Mouse (Mus musculus) MEL (cell line): ENCODE measurements around the gene Apol7a. TPM values are rescaled to one million over a fixed set of nuclear protein-coding genes. Genes with fewer than 3 reads are reported as not detected.

ENCODE experiments used
- DNase-seq: peaks from one replicate; pipeline ENCODE4 v3.0.0; 2011; ENCODE audit warnings: low read depth, low spot score
- H3K27ac ChIP-seq: 2 replicates; pipeline ENCODE4 v1.5.1; 2012; ENCODE audit warnings: low read depth, mild to moderate bottlenecking, control low read depth, low read length, moderate library complexity; ENCODE audit not compliant: control insufficient read depth
- H3K27me3 ChIP-seq, 2 experiments: fragments of 150-350 bp in 1 of 2; sonication (generic) in 1 of 2; 2 replicates each; pipeline ENCODE4 v1.6.1; 2012; ENCODE audit warnings: low read length in 2 of 2, mild to moderate bottlenecking in 2 of 2, improper control_type of control experiment in 1 of 2, moderate library complexity in 1 of 2; ENCODE audit not compliant: insufficient read depth in 2 of 2, control insufficient read depth in 1 of 2
- H3K36me3 ChIP-seq, 2 experiments: 2 replicates each; pipeline ENCODE4 v1.6.1; 2012 to 2014; ENCODE audit warnings: low read length in 2 of 2, improper control_type of control experiment in 1 of 2, inconsistent platforms in 1 of 2, mild to moderate bottlenecking in 1 of 2; ENCODE audit not compliant: insufficient read depth in 2 of 2, control insufficient read depth in 1 of 2
- H3K4me1 ChIP-seq, 2 experiments: fragments of 150-350 bp in 1 of 2; sonication (generic) in 1 of 2; 2 replicates each; pipeline ENCODE4 v1.6.1; 2012; ENCODE audit warnings: low read length in 2 of 2, improper control_type of control experiment in 1 of 2, mild to moderate bottlenecking in 1 of 2; ENCODE audit not compliant: insufficient read depth in 2 of 2, control insufficient read depth in 1 of 2
- H3K4me3 ChIP-seq, 2 experiments: fragments of 150-350 bp in 1 of 2; sonication (generic) in 1 of 2; 2 replicates each; pipeline ENCODE4 v1.5.1; 2012; ENCODE audit warnings: low read depth in 2 of 2, low read length in 2 of 2, mild to moderate bottlenecking in 2 of 2, moderate library complexity in 2 of 2, control low read depth in 1 of 2, improper control_type of control experiment in 1 of 2; ENCODE audit not compliant: control insufficient read depth in 1 of 2, insufficient read depth in 1 of 2
- H3K79me2 ChIP-seq: 2 replicates; pipeline ENCODE4 v1.6.1; 2012; ENCODE audit warnings: mild to moderate bottlenecking, low read length, moderate library complexity; ENCODE audit not compliant: control insufficient read depth, poor library complexity, insufficient read depth
- H3K9ac ChIP-seq: 2 replicates; pipeline ENCODE4 v1.6.1; 2012; ENCODE audit warnings: low read depth, mild to moderate bottlenecking, control low read depth, low read length, moderate library complexity; ENCODE audit not compliant: control insufficient read depth, poor library complexity, severe bottlenecking
- H3K9me3 ChIP-seq: fragments of 150-350 bp; sonication (generic); replicated peaks from 2 replicates; pipeline ENCODE4 v1.6.1; 2012; ENCODE audit warnings: mild to moderate bottlenecking, low read length, improper control_type of control experiment, moderate library complexity; ENCODE audit not compliant: insufficient read depth
- BHLHE40 ChIP-seq: IDR thresholded peaks from 2 replicates; pipeline ENCODE4 v1.6.1; 2012; ENCODE audit warnings: low read depth, mild to moderate bottlenecking, inconsistent platforms, low read length, improper control_type of control experiment, borderline replicate concordance
- CHD1 ChIP-seq: IDR thresholded peaks from 2 replicates; pipeline ENCODE4 v1.6.1; 2012; ENCODE audit warnings: low read depth, mild to moderate bottlenecking, inconsistent platforms, low read length, improper control_type of control experiment
- CHD2 ChIP-seq: IDR thresholded peaks from 2 replicates; pipeline ENCODE4 v1.6.1; 2011; ENCODE audit warnings: low read length, improper control_type of control experiment
- CTCF ChIP-seq, 3 experiments: IDR thresholded peaks in 2 of 3; conservative IDR thresholded peaks in 1 of 3; 2 replicates each; pipeline ENCODE4 v1.5.1; 2011 to 2012; ENCODE audit warnings: low read length in 3 of 3, low read depth in 2 of 3, mild to moderate bottlenecking in 2 of 3, improper control_type of control experiment in 1 of 3, inconsistent platforms in 1 of 3, mixed read lengths in 1 of 3, moderate library complexity in 1 of 3; ENCODE audit not compliant: control insufficient read depth in 1 of 3, insufficient read depth in 1 of 3, poor library complexity in 1 of 3, severe bottlenecking in 1 of 3
- EP300 ChIP-seq, 2 experiments: IDR thresholded peaks; 2 replicates each; pipeline ENCODE4 v1.6.1; 2011; ENCODE audit warnings: improper control_type of control experiment in 2 of 2, low read length in 2 of 2, low read depth in 1 of 2, mild to moderate bottlenecking in 1 of 2
- ETS1 ChIP-seq: IDR thresholded peaks from 2 replicates; pipeline ENCODE4 v1.6.1; 2012; ENCODE audit warnings: low read depth, mild to moderate bottlenecking, inconsistent platforms, low read length, improper control_type of control experiment, moderate library complexity
- GABPA ChIP-seq: IDR thresholded peaks from 2 replicates; pipeline ENCODE4 v1.6.1; 2012; ENCODE audit warnings: low read depth, mild to moderate bottlenecking, inconsistent platforms, low read length, improper control_type of control experiment, moderate library complexity
- GATA1 ChIP-seq: IDR thresholded peaks from 2 replicates; pipeline ENCODE4 v1.6.1; 2011; ENCODE audit warnings: low read depth, low read length, improper control_type of control experiment
- HCFC1 ChIP-seq: IDR thresholded peaks from 2 replicates; pipeline ENCODE4 v1.6.1; 2012; ENCODE audit warnings: low read depth, mild to moderate bottlenecking, inconsistent platforms, low read length, improper control_type of control experiment, moderate library complexity
- KAT2A ChIP-seq: conservative IDR thresholded peaks from 2 replicates; pipeline ENCODE4 v1.6.1; 2012; ENCODE audit warnings: low read depth, low read length, improper control_type of control experiment, inconsistent platforms
- MAFK ChIP-seq: IDR thresholded peaks from 2 replicates; pipeline ENCODE4 v1.6.1; 2011; ENCODE audit warnings: low read depth, mild to moderate bottlenecking, low read length, improper control_type of control experiment, borderline replicate concordance
- MAX ChIP-seq: IDR thresholded peaks from 2 replicates; pipeline ENCODE4 v1.6.1; 2011; ENCODE audit warnings: low read length, improper control_type of control experiment
- MAZ ChIP-seq: IDR thresholded peaks from 2 replicates; pipeline ENCODE4 v1.6.1; 2012; ENCODE audit warnings: low read depth, mild to moderate bottlenecking, inconsistent platforms, low read length, improper control_type of control experiment
- MEF2A ChIP-seq: IDR thresholded peaks from 2 replicates; pipeline ENCODE4 v1.6.1; 2014; ENCODE audit warnings: low read depth, mild to moderate bottlenecking, inconsistent platforms, low read length, improper control_type of control experiment; ENCODE audit not compliant: poor library complexity, insufficient replicate concordance, severe bottlenecking; ENCODE audit errors: extremely low read depth
- MXI1 ChIP-seq: IDR thresholded peaks from 2 replicates; pipeline ENCODE4 v1.6.1; 2011; ENCODE audit warnings: mild to moderate bottlenecking, low read depth, low read length, improper control_type of control experiment
- MYB ChIP-seq: IDR thresholded peaks from 2 replicates; pipeline ENCODE4 v1.6.1; 2011; ENCODE audit warnings: mild to moderate bottlenecking, low read depth, low read length, improper control_type of control experiment
- MYC ChIP-seq: IDR thresholded peaks from 2 replicates; pipeline ENCODE4 v1.6.1; 2011; ENCODE audit warnings: low read depth, mild to moderate bottlenecking, low read length, improper control_type of control experiment, moderate library complexity
- NELFE ChIP-seq: IDR thresholded peaks from 2 replicates; pipeline ENCODE4 v1.6.1; 2011; ENCODE audit warnings: low read depth, low read length, improper control_type of control experiment
- POLR2AphosphoS5 ChIP-seq: IDR thresholded peaks from 2 replicates; pipeline ENCODE4 v1.6.1; 2012; ENCODE audit warnings: low read depth, borderline replicate concordance, mild to moderate bottlenecking, inconsistent platforms, low read length, moderate library complexity, mixed read lengths
- RCOR1 ChIP-seq: IDR thresholded peaks from 2 replicates; pipeline ENCODE4 v1.6.1; 2012; ENCODE audit warnings: low read depth, mild to moderate bottlenecking, inconsistent platforms, low read length, improper control_type of control experiment
- SIN3A ChIP-seq: IDR thresholded peaks from 2 replicates; pipeline ENCODE4 v1.6.1; 2012; ENCODE audit warnings: low read length, improper control_type of control experiment, inconsistent platforms
- SMC3 ChIP-seq: IDR thresholded peaks from 2 replicates; pipeline ENCODE4 v1.6.1; 2011; ENCODE audit warnings: low read depth, low read length, improper control_type of control experiment
- TAL1 ChIP-seq: IDR thresholded peaks from 2 replicates; pipeline ENCODE4 v1.6.1; 2012; ENCODE audit warnings: mild to moderate bottlenecking, inconsistent platforms, low read length, moderate library complexity, mixed read lengths
- TCF12 ChIP-seq: IDR thresholded peaks from 2 replicates; pipeline ENCODE4 v1.6.1; 2014; ENCODE audit warnings: low read depth, mild to moderate bottlenecking, inconsistent platforms, low read length, improper control_type of control experiment, moderate library complexity
- UBTF ChIP-seq: IDR thresholded peaks from 2 replicates; pipeline ENCODE4 v1.6.1; 2012; ENCODE audit warnings: low read depth, mild to moderate bottlenecking, inconsistent platforms, low read length, improper control_type of control experiment, moderate library complexity, borderline replicate concordance; ENCODE audit not compliant: insufficient read depth
- USF1 ChIP-seq: IDR thresholded peaks from 2 replicates; pipeline ENCODE4 v1.6.1; 2014; ENCODE audit warnings: low read depth, mild to moderate bottlenecking, inconsistent platforms, low read length, improper control_type of control experiment, moderate library complexity
- USF2 ChIP-seq, 2 experiments: IDR thresholded peaks; 2 replicates each; pipeline ENCODE4 v1.6.1; 2011 to 2012; ENCODE audit warnings: improper control_type of control experiment in 2 of 2, low read length in 2 of 2, borderline replicate concordance in 1 of 2, inconsistent platforms in 1 of 2, low read depth in 1 of 2, mild to moderate bottlenecking in 1 of 2; ENCODE audit not compliant: insufficient read depth in 1 of 2
- ZNF384 ChIP-seq: IDR thresholded peaks from 2 replicates; pipeline ENCODE4 v1.6.1; 2012; ENCODE audit warnings: low read depth, mild to moderate bottlenecking, inconsistent platforms, low read length, improper control_type of control experiment
- polyA plus RNA-seq, 2 experiments: library from polyadenylated mRNA; stranded (reverse) in 1 of 2; unstranded in 1 of 2; fragments of >175 nt in 1 of 2; fragments of >200 nt in 1 of 2; gene quantifications; 2 replicates each; pipeline versions ENCODE4 v1.2.1 to v1.2.4; 2012; ENCODE audit warnings: low replicate concordance in 2 of 2, low read depth in 1 of 2; ENCODE audit not compliant: insufficient read length in 2 of 2, insufficient read depth in 1 of 2, missing spikeins in 1 of 2
- total RNA-seq: library from RNA; depleted of rRNA; stranded (reverse); fragments of 300-350 nt; gene quantifications from 2 replicates; pipeline ENCODE4 v1.2.3, GENCODE M21; 2012

The Apol7a gene
- total and polyA plus RNA-seq, 3 experiments: not detected

DNA sequence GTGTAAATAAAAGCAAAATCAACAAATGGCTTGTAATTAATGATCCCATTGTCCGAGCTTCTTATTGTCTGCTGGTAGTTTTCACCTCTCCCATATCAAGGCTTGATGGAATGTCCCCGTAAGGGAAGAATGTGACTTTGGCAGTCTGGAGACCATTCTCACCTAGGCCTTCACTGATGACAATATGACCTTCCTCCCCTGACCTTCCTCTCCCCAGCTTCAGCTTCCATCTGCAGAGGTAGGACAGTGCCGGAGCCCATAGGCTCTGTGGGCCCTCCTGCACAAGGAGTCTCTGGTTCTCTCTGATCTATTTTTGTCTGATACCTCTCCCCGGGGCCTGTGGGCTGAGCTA, 44.4 kb downstream of the Apol7a start:
- TF ChIP-seq POLR2AphosphoS5 (no peak), GATA1 (no peak), MYC (no peak), RCOR1 (no peak), UBTF (no peak), MYB (no peak), MAX (no peak), EP300 (IDR thresholded peaks at IDR 0.05; ENCODE audit: low read depth in 1 of 2, low read length in 2 of 2) (no peak), BHLHE40 (no peak), CTCF (IDR thresholded peaks at IDR 0.05 in 2 of 3, conservative IDR thresholded peaks at IDR 0.05 in 1 of 3; ENCODE audit: control insufficient read depth in 1 of 3, insufficient read depth in 1 of 3, low read depth in 2 of 3, low read length in 3 of 3, poor library complexity in 1 of 3, severe bottlenecking in 1 of 3) (no peak), TAL1 (no peak), CHD2 (no peak), KAT2A (no peak), HCFC1 (no peak), SIN3A (no peak)

GRCm38 (mm10) chr15:77353764-77354163, 45.1 kb downstream of the Apol7a start:
- Histone ChIP-seq H3K27ac (no peak overlapping the region), H3K79me2 (no peaks in the 10 kb centered on the region), H3K9me3 (no peaks in the 10 kb centered on the region), H3K4me3 (no peak overlapping the region), H3K9ac (no peak overlapping the region), H3K4me1 (peaks cover 2 to 11% of the 10 kb centered on the region in 2 experiments; a peak in 3 of 4 replicates), H3K27me3 (peaks cover 2 to 4% of the 10 kb centered on the region in 2 experiments; a peak in 2 of 4 replicates), H3K36me3 (no peaks in the 10 kb centered on the region)
- TF ChIP-seq UBTF: no peak
- no peak for TF ChIP-seq CTCF (IDR thresholded peaks at IDR 0.05 in 2 of 3, conservative IDR thresholded peaks at IDR 0.05 in 1 of 3; ENCODE audit: control insufficient read depth in 1 of 3, insufficient read depth in 1 of 3, low read depth in 2 of 3, low read length in 3 of 3, poor library complexity in 1 of 3, severe bottlenecking in 1 of 3)
- TF ChIP-seq MAFK: no peak
- no peak for TF ChIP-seq MAZ
- no peak for TF ChIP-seq SMC3
- no peak for TF ChIP-seq TCF12
- TF ChIP-seq USF2 (IDR thresholded peaks at IDR 0.05; ENCODE audit: borderline replicate concordance in 1 of 2, insufficient read depth in 1 of 2, low read depth in 1 of 2, low read length in 2 of 2): no peak
- TF ChIP-seq MEF2A: no peak
- TF ChIP-seq GABPA: no peak
- TF ChIP-seq RCOR1: no peak
- TF ChIP-seq NELFE: no peak
- TF ChIP-seq KAT2A: no peak
- TF ChIP-seq POLR2AphosphoS5: no peak
- no peak for TF ChIP-seq CHD1
- no peak for TF ChIP-seq ETS1
- TF ChIP-seq ZNF384: no peak
- TF ChIP-seq USF1: no peak
- TF ChIP-seq TAL1: no peak
- TF ChIP-seq MXI1: no peak
- no peak for DNase-seq

More for the DNA sequence above, 44.4 kb downstream of the Apol7a start:
- H3K9ac ChIP-seq: no peak overlapping the region
- DNase-seq: no peak
- H3K4me1 ChIP-seq: peaks cover 2 to 11% of the 10 kb centered on the region in 2 experiments; a peak in 3 of 4 replicates
- H3K27ac ChIP-seq: no peak overlapping the region
- no peak overlapping the region for H3K4me3 ChIP-seq
- H3K27me3 ChIP-seq: peaks cover 2% of the 10 kb centered on the region in 2 experiments; a peak in 1 of 4 replicates
- no peaks in the 10 kb centered on the region for H3K36me3 ChIP-seq
- no peaks in the 10 kb centered on the region for H3K9me3 ChIP-seq
- no peaks in the 10 kb centered on the region for H3K79me2 ChIP-seq
